In genomic region chr1:34238231-34238630, GRCm38 (mm10) we compare ENCODE assay signal across 10 mouse cellular contexts.
A peak's percentile ranks its signal among the peaks of the same experiment; 100 is the strongest.
DNase-seq lines count a peak whose midpoint lies in the region; ATAC-seq and TF ChIP-seq lines count a peak whose summit lies in the region.
"Had no signal": no experiment of that assay in that cellular context is flagged by ENCODE, and none has a peak within 500 bp of the region (broad histone marks: within the 10 kb centered on the region; RNA-seq: fewer than 3 reads in every experiment).

No protein-coding gene starts in this region.

- DNase-seq in heart, embryonic 10.5 days (ENCODE audit: low spot score), result no peak
- peak; percentile 68 for DNase-seq in kidney, adult 2 months
- no peak for DNase-seq in thymus, postnatal 4 days
- no peak for DNase-seq in embryo, embryonic 10.5 days (ENCODE audit: low spot score)
- no peak for DNase-seq in testis, postnatal 10 days (ENCODE audit: low spot score)
- DNase-seq: gastrocnemius, postnatal 10 days had no signal

- no peaks in the 10 kb centered on the region for H3K9me3 ChIP-seq in heart, embryonic 16.5 days (replicated peaks; ENCODE audit: control insufficient read depth, low read length)
- no peaks in the 10 kb centered on the region for H3K9me3 ChIP-seq in heart, embryonic 10.5 days
- H3K9me3 ChIP-seq in forebrain, embryonic 13.5 days (replicated peaks), result no peaks in the 10 kb centered on the region
- H3K9me3 ChIP-seq in midbrain, embryonic 12.5 days, result no peaks in the 10 kb centered on the region

- no peaks in the 10 kb centered on the region for H3K27me3 ChIP-seq in heart, embryonic 16.5 days (ENCODE audit: control insufficient read depth, insufficient read depth, low read length)
- no peaks in the 10 kb centered on the region for H3K27me3 ChIP-seq in heart, embryonic 10.5 days (ENCODE audit: insufficient read depth, poor library complexity, severe bottlenecking)
- peaks cover 7% of the 10 kb centered on the region for H3K27me3 ChIP-seq in forebrain, embryonic 13.5 days
- H3K27me3 ChIP-seq in kidney, adult 2 months (replicated peaks; ENCODE audit: control insufficient read depth, insufficient read depth, low read length), result no peaks in the 10 kb centered on the region
- H3K27me3 ChIP-seq in midbrain, embryonic 12.5 days, result peaks cover 13% of the 10 kb centered on the region; the same call in 1 of the 2 replicates

- H3K27ac ChIP-seq in heart, embryonic 16.5 days (ENCODE audit: low read length), result no peak overlapping the region
- no peak overlapping the region for H3K27ac ChIP-seq in heart, embryonic 10.5 days
- no peak overlapping the region for H3K27ac ChIP-seq in forebrain, embryonic 13.5 days
- peak overlapping the region; percentile 6; the same call in 1 of the 2 replicates for H3K27ac ChIP-seq in kidney, adult 2 months (ENCODE audit: insufficient read depth, low read depth, low read length)
- no peak overlapping the region for H3K27ac ChIP-seq in midbrain, embryonic 12.5 days (replicated peaks)

- H3K36me3 ChIP-seq in heart, embryonic 16.5 days (ENCODE audit: control insufficient read depth, insufficient read depth), result peaks cover 9% of the 10 kb centered on the region
- peaks cover 14% of the 10 kb centered on the region for H3K36me3 ChIP-seq in heart, embryonic 10.5 days
- H3K36me3 ChIP-seq in forebrain, embryonic 13.5 days (ENCODE audit: poor library complexity, severe bottlenecking), result peaks cover 6% of the 10 kb centered on the region; the same call in 1 of the 2 replicates
- H3K36me3 ChIP-seq in kidney, adult 2 months (ENCODE audit: control insufficient read depth, insufficient read depth, low read length), result no peaks in the 10 kb centered on the region; the same call in 1 of the 2 replicates
- H3K36me3 ChIP-seq in midbrain, embryonic 12.5 days, result peaks cover 6% of the 10 kb centered on the region

- H3K4me1 ChIP-seq in heart, embryonic 16.5 days (ENCODE audit: control insufficient read depth, insufficient read depth, low read length), result peaks cover 27% of the 10 kb centered on the region
- H3K4me1 ChIP-seq in heart, embryonic 10.5 days, result peaks cover 24% of the 10 kb centered on the region
- H3K4me1 ChIP-seq in forebrain, embryonic 13.5 days, result peaks cover 43% of the 10 kb centered on the region
- peaks cover 22% of the 10 kb centered on the region for H3K4me1 ChIP-seq in kidney, adult 2 months (ENCODE audit: control insufficient read depth, insufficient read depth, low read length)
- peaks cover 42% of the 10 kb centered on the region for H3K4me1 ChIP-seq in midbrain, embryonic 12.5 days

- no peak for ATAC-seq in heart, embryonic 16.5 days (replicated peaks; ENCODE audit: extremely low read depth, insufficient read depth, low FRiP score)
- no peak; the same call in 1 of the 2 replicates for ATAC-seq in forebrain, embryonic 13.5 days
- ATAC-seq in midbrain, embryonic 12.5 days (ENCODE audit: low FRiP score, low read depth), result 0 out of 2 replicates have a peak, but pooled peaks have one; percentile 10
- ATAC-seq: activated CD4-positive, CD25-positive, alpha-beta regulatory T cell, adult 4 months had no signal

- H3K4me2 ChIP-seq in heart, embryonic 16.5 days (ENCODE audit: low read depth, low read length), result peak overlapping the region; percentile 75
- peak overlapping the region; percentile 70 for H3K4me2 ChIP-seq in forebrain, embryonic 13.5 days
- peak overlapping the region; percentile 72 for H3K4me2 ChIP-seq in midbrain, embryonic 12.5 days (replicated peaks)

- 86% methylated on average over 6 of the region's 6 CpGs for WGBS in heart, embryonic 16.5 days
- WGBS in heart, embryonic 10.5 days, result 85% methylated on average over 6 of the region's 6 CpGs
- WGBS in forebrain, embryonic 13.5 days, result 55% methylated on average over 6 of the region's 6 CpGs
- WGBS in kidney, adult 2 months, result 65% methylated on average over 6 of the region's 6 CpGs
- 34% methylated on average over 6 of the region's 6 CpGs for WGBS in midbrain, embryonic 12.5 days

- no peak overlapping the region for H3K9ac ChIP-seq in heart, embryonic 16.5 days (ENCODE audit: low read length)
- no peak overlapping the region for H3K9ac ChIP-seq in forebrain, embryonic 13.5 days
- H3K9ac ChIP-seq in midbrain, embryonic 12.5 days (replicated peaks), result no peak overlapping the region

- no peak for TF ChIP-seq CTCF in kidney, adult 2 months (conservative IDR thresholded peaks at IDR 0.05; ENCODE audit: insufficient read depth, insufficient read length, low read depth, low read length)

- 0 out of 2 replicates have a peak overlapping the region, but pooled peaks have one; percentile 55 for H3K4me3 ChIP-seq in heart, embryonic 16.5 days (ENCODE audit: low read length)
- H3K4me3 ChIP-seq in heart, embryonic 10.5 days, result no peak overlapping the region
- no peak overlapping the region for H3K4me3 ChIP-seq in forebrain, embryonic 13.5 days
- H3K4me3 ChIP-seq in kidney, adult 2 months (ENCODE audit: insufficient read depth, low read depth, low read length), result peak overlapping the region; percentile 8; the same call in 1 of the 2 replicates
- peak overlapping the region; percentile 43 for H3K4me3 ChIP-seq in midbrain, embryonic 12.5 days

- TF ChIP-seq POLR2A in kidney, adult 2 months (IDR thresholded peaks at IDR 0.05; ENCODE audit: low read depth, low read length), result no peak

Comparison
In these comparisons a context has a peak if more than half of its experiments do, and no peak if none do; other contexts are left out.
1. H3K4me3 ChIP-seq: peak in heart, embryonic 16.5 days (single experiment), kidney, adult 2 months (single experiment) and midbrain, embryonic 12.5 days (single experiment); none in heart, embryonic 10.5 days (single experiment) and forebrain, embryonic 13.5 days (single experiment).
2. Peak in every context shown above with its lines, with median percentiles within 50 percentile points of each other: H3K4me2 ChIP-seq.